Mouse (Mus musculus) heart, adult 2 months (tissue): Measurements from ENCODE around the gene Cmtm2b. TPM values are rescaled to one million over a fixed set of nuclear protein-coding genes. Genes with fewer than 3 reads are reported as not detected.

ENCODE experiments used
- DNase-seq, 2 experiments: peaks; one replicate each; pipeline ENCODE4 v3.0.0; 2021
- H3K27ac ChIP-seq: fragments of 200-600 bp; 2 replicates; pipeline ENCODE4 v1.8.1; 2022
- H3K27me3 ChIP-seq: fragments of 200-500 bp; 2 replicates; pipeline ENCODE4 v1.6.1; 2012; ENCODE audit warnings: mild to moderate bottlenecking, low read length, inconsistent platforms, mixed read lengths; ENCODE audit not compliant: control insufficient read depth, insufficient read depth
- H3K36me3 ChIP-seq: fragments of 200-500 bp; 2 replicates; pipeline ENCODE4 v1.6.1; 2012; ENCODE audit warnings: low read length, inconsistent platforms; ENCODE audit not compliant: control insufficient read depth, insufficient read depth
- H3K4me1 ChIP-seq: fragments of 200-500 bp; 2 replicates; pipeline ENCODE4 v1.6.1; 2011; ENCODE audit warnings: low read length; ENCODE audit not compliant: control insufficient read depth, insufficient read depth
- H3K4me3 ChIP-seq: fragments of 200-600 bp; 2 replicates; pipeline ENCODE4 v1.8.1; 2022
- H3K79me2 ChIP-seq: fragments of 200-500 bp; replicated peaks from 2 replicates; pipeline ENCODE4 v1.6.1; 2012; ENCODE audit warnings: mild to moderate bottlenecking, inconsistent platforms, low read length, moderate library complexity, mixed read lengths; ENCODE audit not compliant: control insufficient read depth, insufficient read depth
- H3K9ac ChIP-seq: fragments of 200-500 bp; 2 replicates; pipeline ENCODE4 v1.6.1; 2012; ENCODE audit warnings: low read depth, mild to moderate bottlenecking, control low read depth, inconsistent platforms, low read length, mixed read lengths
- CTCF ChIP-seq: fragments of 200-600 bp; IDR thresholded peaks from 2 replicates; pipeline ENCODE4 v1.8.1; 2022; ENCODE audit warnings: antibody characterized with exemption, mild to moderate bottlenecking, moderate library complexity
- EP300 ChIP-seq: fragments of 200-500 bp; IDR thresholded peaks from 2 replicates; pipeline ENCODE4 v1.6.1; 2011; ENCODE audit warnings: low read depth, low read length, control low read depth; ENCODE audit not compliant: insufficient read depth
- POLR2A ChIP-seq: fragments of 200-500 bp; IDR thresholded peaks from 2 replicates; pipeline ENCODE4 v1.6.1; 2011; ENCODE audit warnings: mild to moderate bottlenecking, low read depth, low read length, control low read depth; ENCODE audit not compliant: insufficient read depth
- WGBS: fragments of 180-500 bp; shearing (Covaris S2); methylation state at CpG from one replicate; pipeline ENCODE4 v1.1.7; 2018; 5-methylcytosine and 5-hydroxymethylcytosine counted together
- intact Hi-C: fragments of 180-260 bp; cut with DNase I; formaldehyde crosslinking; loops from one replicate; pipeline ENCODE4 v1.15.1; 2025
- polyA plus RNA-seq: library from polyadenylated mRNA; depleted of rRNA; stranded (reverse); fragments of >200 nt; gene quantifications from 2 replicates; pipeline ENCODE4 v1.2.3, GENCODE M21; 2012
- total RNA-seq, 2 experiments: library from RNA; stranded (reverse); gene quantifications; 2 replicates each; pipeline ENCODE4 v1.2.3; 2021

The Cmtm2b gene
- total and polyA plus RNA-seq, 3 experiments: 0.12 TPM; not detected in 2

DNA sequence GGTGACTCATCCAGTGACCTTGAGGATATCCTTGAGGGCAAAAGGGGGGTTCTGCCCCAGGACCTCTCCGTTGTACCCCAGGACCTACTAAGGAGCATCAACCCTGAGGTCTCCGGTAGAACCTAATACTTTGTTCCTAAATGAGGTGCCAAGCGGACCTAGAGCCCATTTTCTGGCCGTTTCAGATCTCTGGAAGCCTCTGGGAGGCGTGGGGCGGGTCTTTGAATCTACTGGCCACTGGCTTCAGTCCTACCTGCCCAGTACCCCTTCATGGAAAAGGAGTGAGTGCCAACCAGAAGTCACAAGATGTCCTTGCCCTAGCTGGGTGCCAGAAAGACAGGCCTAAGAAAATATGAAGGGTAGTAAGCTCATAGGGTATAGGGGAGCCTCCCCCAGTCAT, 19.6 kb downstream of the Cmtm2b start:
- DNase-seq: no peak
- 43% methylated on average over 6 of the region's 6 CpGs for WGBS
- H3K4me1 ChIP-seq: peaks cover 2% of the 10 kb centered on the region; the same call in 1 of the 2 replicates
- TF ChIP-seq EP300: no peak
- no peaks in the 10 kb centered on the region for H3K36me3 ChIP-seq
- peak overlapping the region; percentile 76; the same call in 1 of the 2 replicates for H3K9ac ChIP-seq
- H3K4me3 ChIP-seq: peak overlapping the region; percentile 77; the same call in 1 of the 2 replicates
- no peaks in the 10 kb centered on the region for H3K27me3 ChIP-seq
- no peaks in the 10 kb centered on the region for H3K79me2 ChIP-seq
- intact Hi-C loops: loop anchor here (1.0 to 5.0 kb wide), 3 partner anchors 93 to 194 kb away; partner anchors contain the start of genes Car7, Nae1 and Tk2
- H3K27ac ChIP-seq: peak overlapping the region; percentile 97

DNA sequence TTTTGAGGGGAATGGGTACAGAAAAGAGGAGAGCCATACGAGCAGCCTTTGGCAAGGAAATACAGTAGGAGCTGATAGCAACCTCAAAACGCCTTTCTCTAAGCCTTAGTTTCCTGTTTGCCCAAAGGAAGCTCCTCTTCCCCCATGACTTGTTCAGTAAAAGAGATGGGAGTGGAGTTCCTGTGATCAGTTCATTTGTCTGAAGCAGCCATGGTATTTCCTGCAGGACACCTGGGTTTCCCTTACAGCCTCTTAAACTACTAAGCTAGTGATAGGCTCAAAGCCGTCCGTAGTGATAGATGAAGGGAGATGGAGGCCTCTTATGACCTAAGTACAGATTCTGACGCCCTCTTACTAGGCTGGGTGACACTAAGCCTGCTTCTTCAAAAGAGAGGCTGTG, 20.4 kb downstream of the Cmtm2b start:
- no peaks in the 10 kb centered on the region for H3K27me3 ChIP-seq
- H3K27ac ChIP-seq: peak overlapping the region; percentile 9; the same call in 1 of the 2 replicates
- TF ChIP-seq EP300 (no peak), POLR2A (no peak), CTCF (no peak)
- peaks cover 2% of the 10 kb centered on the region; the same call in 1 of the 2 replicates for H3K4me1 ChIP-seq
- no peaks in the 10 kb centered on the region for H3K79me2 ChIP-seq
- intact Hi-C loops: loop anchor here (5.0 kb wide), 2 partner anchors 190 to 195 kb away; partner anchors contain the start of genes Car7 and Nae1
- no peak overlapping the region for H3K4me3 ChIP-seq
- WGBS: 45% methylated on average over 5 of the region's 5 CpGs
- H3K36me3 ChIP-seq: no peaks in the 10 kb centered on the region
- DNase-seq: no peak
- no peak overlapping the region for H3K9ac ChIP-seq

DNA sequence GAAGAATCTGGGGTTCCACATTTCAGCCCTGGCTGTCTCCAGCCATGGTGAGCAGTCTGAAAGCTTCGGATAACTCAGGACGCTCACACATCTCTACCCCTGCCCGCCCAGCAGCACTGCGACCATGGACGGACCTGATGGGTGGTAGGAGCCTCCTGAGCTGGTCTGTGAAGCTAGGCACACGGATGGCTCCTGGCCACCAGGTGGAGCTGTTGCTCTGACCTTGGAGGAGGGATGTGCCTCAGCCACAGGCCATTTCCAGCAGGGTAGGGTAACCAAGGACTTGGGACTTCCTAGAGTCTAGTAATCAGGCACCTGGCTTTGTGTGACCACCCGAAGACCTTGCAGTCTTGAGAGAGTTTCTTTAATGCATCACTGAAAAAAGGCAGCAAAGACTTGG, 21.9 kb downstream of the Cmtm2b start:
- Histone ChIP-seq H3K79me2 (no peaks in the 10 kb centered on the region), H3K36me3 (no peaks in the 10 kb centered on the region), H3K27ac (no peak overlapping the region), H3K4me1 (peaks cover 2% of the 10 kb centered on the region; the same call in 1 of the 2 replicates), H3K9ac (no peak overlapping the region), H3K27me3 (no peaks in the 10 kb centered on the region), H3K4me3 (no peak overlapping the region)
- intact Hi-C loops: loop anchor here (1.0 to 5.0 kb wide), 7 partner anchors 31 to 227 kb away; partner anchors contain the start of genes Car7, Cmtm4, Dync1li2 and Nae1
- peak; percentile 90 for TF ChIP-seq EP300
- 0 out of 2 replicates have a peak, but pooled peaks have one; percentile 24 for TF ChIP-seq POLR2A
- TF ChIP-seq CTCF: peak; percentile 95
- 17% methylated on average over 7 of the region's 7 CpGs for WGBS
- peak; percentile 86 to 91 for DNase-seq

DNA sequence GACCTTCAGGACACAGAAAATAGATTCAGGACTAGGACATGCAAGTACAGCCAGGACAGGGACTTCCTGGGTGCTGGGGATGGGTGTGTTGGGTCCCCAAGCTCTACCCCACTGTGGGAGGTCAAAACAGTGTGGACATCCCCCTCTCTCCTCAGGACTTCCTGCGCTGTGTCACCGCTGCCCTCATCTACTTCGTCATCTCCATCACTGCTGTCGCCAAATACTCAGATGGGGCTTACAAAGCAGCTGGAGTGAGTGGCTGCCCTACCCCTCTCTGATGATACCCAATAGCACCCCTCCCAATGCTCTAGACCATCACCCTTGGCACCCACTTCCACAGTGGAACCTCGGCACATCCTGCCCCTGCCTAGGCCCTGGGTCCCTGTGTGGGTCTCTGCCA, 22.6 kb downstream of the Cmtm2b start:
- TF ChIP-seq CTCF (no peak), POLR2A (no peak), EP300 (no peak)
- intact Hi-C loops: loop anchor here (1.0 to 5.0 kb wide), 8 partner anchors 30 to 227 kb away; partner anchors contain the start of genes Car7, Cmtm4, Dync1li2 and Nae1
- Histone ChIP-seq H3K9ac (no peak overlapping the region), H3K27me3 (no peaks in the 10 kb centered on the region), H3K4me3 (no peak overlapping the region), H3K4me1 (peaks cover 2% of the 10 kb centered on the region; the same call in 1 of the 2 replicates), H3K79me2 (no peaks in the 10 kb centered on the region), H3K27ac (no peak overlapping the region), H3K36me3 (no peaks in the 10 kb centered on the region)
- no peak for DNase-seq
- WGBS: 79% methylated on average over 5 of the region's 5 CpGs

DNA sequence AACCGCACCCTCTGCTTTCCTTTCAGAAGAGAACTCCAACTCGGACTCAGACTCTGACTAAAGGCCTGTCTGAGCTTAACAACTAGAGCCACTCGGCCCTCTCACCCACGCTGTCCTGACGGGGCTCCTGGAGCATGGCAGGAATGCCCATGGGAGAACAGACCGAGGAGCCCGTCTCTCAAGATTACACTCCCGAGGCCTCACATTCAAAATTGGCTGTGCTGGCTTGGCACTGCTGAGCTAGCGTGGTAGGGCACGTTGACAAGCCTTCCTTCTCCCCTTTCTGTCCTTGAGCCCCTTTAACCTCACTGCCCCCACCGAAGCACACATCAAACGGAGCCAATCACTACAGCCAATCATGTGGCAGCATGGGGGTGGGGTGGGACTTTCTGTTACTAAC, 24.7 kb downstream of the Cmtm2b start:
- TF ChIP-seq POLR2A (no peak), EP300 (no peak), CTCF (no peak)
- H3K27ac ChIP-seq: no peak overlapping the region
- WGBS: 42% methylated on average over 12 of the region's 12 CpGs

DNA sequence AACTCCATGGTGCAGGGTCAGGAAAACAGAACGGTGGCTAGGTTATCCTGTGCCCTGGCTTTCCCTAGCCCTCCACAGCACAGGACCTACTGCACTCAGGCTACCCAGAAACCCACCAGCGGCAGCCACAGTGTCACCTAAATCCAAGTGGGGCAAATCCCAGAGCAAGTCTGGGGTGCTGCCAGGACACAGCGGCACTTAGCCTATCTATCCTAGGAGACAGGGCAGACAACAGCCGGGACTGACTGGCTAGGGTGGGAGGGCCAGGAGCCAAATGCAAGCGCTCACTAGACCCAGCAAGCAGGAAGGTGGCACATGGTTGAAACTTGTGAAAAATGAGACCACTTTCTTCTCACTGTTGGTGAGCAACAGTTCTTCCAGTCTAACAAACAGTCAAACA, 26.9 kb downstream of the Cmtm2b start:
- Histone ChIP-seq H3K4me3 (no peak overlapping the region), H3K27ac (no peak overlapping the region), H3K4me1 (no peaks in the 10 kb centered on the region), H3K36me3 (no peaks in the 10 kb centered on the region), H3K27me3 (no peaks in the 10 kb centered on the region), H3K9ac (no peak overlapping the region), H3K79me2 (no peaks in the 10 kb centered on the region)
- intact Hi-C loops: loop anchor here (5.0 kb wide), 1 partner anchor 163 kb away; no protein-coding TSS in a partner anchor
- TF ChIP-seq EP300: no peak
- TF ChIP-seq CTCF: no peak
- 21% methylated on average over 5 of the region's 5 CpGs for WGBS
- DNase-seq: peak in 1 of 2 experiments; percentile 54

More for the DNA sequence above, 24.7 kb downstream of the Cmtm2b start:
- DNase-seq: no peak
- intact Hi-C loops: loop anchor here (5.0 kb wide), 1 partner anchor 166 kb away; no protein-coding TSS in a partner anchor
- H3K9ac ChIP-seq: no peak overlapping the region
- no peaks in the 10 kb centered on the region for H3K36me3 ChIP-seq
- no peak overlapping the region for H3K4me3 ChIP-seq
- H3K4me1 ChIP-seq: no peaks in the 10 kb centered on the region
- no peaks in the 10 kb centered on the region for H3K79me2 ChIP-seq
- H3K27me3 ChIP-seq: no peaks in the 10 kb centered on the region
